Mouse (Mus musculus) stomach, postnatal 0 days (tissue): Measurements from ENCODE around the gene Fchsd2. TPM values are rescaled to one million over a fixed set of nuclear protein-coding genes. Genes with fewer than 3 reads are reported as not detected.

Experiments
- ATAC-seq: fragments of 200-750 bp; cut with Nextera tagmentation; 2 replicates; pipeline ENCODE4 v1.8.0; 2017; ENCODE audit not compliant: low FRiP score, low TSS enrichment
- DNase-seq: peaks from one replicate; pipeline ENCODE4 v3.0.0-alpha.2; 2016; ENCODE audit warnings: low spot score
- H3K27ac ChIP-seq: fragments of 300-500 bp; sonication (generic); replicated peaks from 2 replicates; pipeline ENCODE4 v1.5.1; 2014; ENCODE audit warnings: mild to moderate bottlenecking, control low read depth
- H3K27me3 ChIP-seq: fragments of 300-500 bp; sonication (generic); 2 replicates; pipeline ENCODE4 v1.6.1; 2014; ENCODE audit warnings: low read length; ENCODE audit not compliant: control insufficient read depth, insufficient read depth
- H3K36me3 ChIP-seq: fragments of 300-500 bp; sonication (generic); 2 replicates; pipeline ENCODE4 v1.6.1; 2014; ENCODE audit warnings: low read length, mixed read lengths; ENCODE audit not compliant: control insufficient read depth, insufficient read depth
- H3K4me1 ChIP-seq: fragments of 300-500 bp; sonication (generic); replicated peaks from 2 replicates; pipeline ENCODE4 v1.6.1; 2014; ENCODE audit warnings: antibody characterized with exemption; ENCODE audit not compliant: control insufficient read depth, insufficient read depth
- H3K4me2 ChIP-seq: fragments of 300-500 bp; sonication (generic); replicated peaks from 2 replicates; pipeline ENCODE4 v1.6.1; 2014; ENCODE audit warnings: low read depth, mild to moderate bottlenecking, control low read depth, moderate library complexity
- H3K4me3 ChIP-seq: fragments of 300-500 bp; sonication (generic); 2 replicates; pipeline ENCODE4 v1.5.1; 2014; ENCODE audit warnings: low read depth, low read length, control low read depth
- H3K9ac ChIP-seq: fragments of 300-500 bp; sonication (generic); 2 replicates; pipeline ENCODE4 v1.6.1; 2014; ENCODE audit warnings: mild to moderate bottlenecking, low read length, control low read depth, mixed read lengths
- H3K9me3 ChIP-seq: fragments of 300-500 bp; sonication (generic); 2 replicates; pipeline ENCODE4 v1.6.1; 2016; ENCODE audit warnings: low read length; ENCODE audit not compliant: control insufficient read depth
- CTCF ChIP-seq: IDR thresholded peaks from 2 replicates; pipeline ENCODE4 v1.5.1; 2016; ENCODE audit warnings: antibody characterized with exemption, low read depth, mild to moderate bottlenecking, moderate library complexity
- EP300 ChIP-seq: optimal IDR thresholded peaks from 2 replicates; pipeline ENCODE3; 2016; ENCODE audit warnings: antibody characterized with exemption
- WGBS: fragments of 180-500 bp; shearing (Covaris S2); extraction: QIAGEN DNeasy Blood & Tissue Kit; methylation state at CpG from one replicate; pipeline ENCODE4 v1.1.7; 2014; 5-methylcytosine and 5-hydroxymethylcytosine counted together
- polyA plus RNA-seq: library from polyadenylated mRNA; unstranded; fragments of >200 nt; fragmentation: Nextera tagmentation; extraction: Ambion mirVana; gene quantifications from 2 replicates; pipeline ENCODE4 v1.2.1, GENCODE M21; 2015

The Fchsd2 gene
- polyA plus RNA-seq, 1 experiment from 2014 or later = 6.4 TPM

DNA sequence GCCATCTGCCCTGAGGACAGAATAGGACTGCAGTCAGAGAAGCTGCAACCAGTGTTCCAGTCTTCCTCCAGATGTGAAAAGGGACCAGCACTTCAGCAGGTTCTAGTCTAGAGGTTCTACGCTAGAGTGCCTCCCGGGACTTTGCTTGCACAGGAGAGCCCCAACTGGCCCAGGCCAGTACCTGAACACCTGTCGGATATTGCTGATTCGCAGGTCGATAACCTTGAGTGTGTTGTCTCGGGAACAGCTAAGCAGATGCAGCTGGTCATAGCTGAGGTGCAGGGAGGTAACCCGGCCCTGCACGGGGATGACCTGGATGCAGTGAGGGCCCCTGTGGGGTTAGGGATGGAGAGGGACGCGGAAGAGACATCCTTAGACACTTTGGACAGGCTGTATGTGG is 197.7 kb downstream of the Fchsd2 start:
- no peak overlapping the region for H3K9ac ChIP-seq
- TF ChIP-seq CTCF (no peak), EP300 (no peak)
- ATAC-seq (no peak), DNase-seq (no peak)
- no peak overlapping the region for H3K4me3 ChIP-seq
- H3K27ac ChIP-seq = no peak overlapping the region
- no peak overlapping the region for H3K4me2 ChIP-seq
- no peaks in the 10 kb centered on the region for H3K9me3 ChIP-seq
- H3K36me3 ChIP-seq = no peaks in the 10 kb centered on the region; the same call in 1 of the 2 replicates
- no peaks in the 10 kb centered on the region for H3K27me3 ChIP-seq
- WGBS = 87% methylated on average over 10 of the region's 10 CpGs
- no peaks in the 10 kb centered on the region for H3K4me1 ChIP-seq

DNA sequence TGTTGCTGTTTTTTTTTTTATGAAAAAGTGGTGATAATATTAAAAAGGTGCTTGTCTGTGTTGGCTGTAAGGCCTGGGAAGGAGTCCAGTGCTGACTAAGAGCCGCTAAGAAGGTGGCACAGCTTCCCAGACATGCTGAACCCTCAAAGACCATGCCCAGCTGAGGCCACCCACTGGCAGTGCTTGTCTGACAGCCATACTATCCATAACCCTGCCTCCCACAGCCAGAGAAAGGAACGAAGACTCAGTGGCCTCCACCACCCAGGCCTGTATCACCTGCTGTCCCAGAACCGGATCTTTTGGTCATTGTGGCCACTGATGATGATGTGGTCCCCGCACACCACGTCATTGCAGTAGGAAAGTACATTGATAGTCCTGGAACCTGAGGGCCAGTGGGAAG is 198.5 kb downstream of the Fchsd2 start:
- H3K4me1 ChIP-seq = no peaks in the 10 kb centered on the region
- no peaks in the 10 kb centered on the region for H3K9me3 ChIP-seq
- no peaks in the 10 kb centered on the region; the same call in 1 of the 2 replicates for H3K36me3 ChIP-seq
- ATAC-seq (no peak), DNase-seq (no peak)
- 77% methylated on average over 5 of the region's 5 CpGs for WGBS
- H3K4me2 ChIP-seq = no peak overlapping the region
- no peak overlapping the region for H3K27ac ChIP-seq
- H3K27me3 ChIP-seq = no peaks in the 10 kb centered on the region
- no peak overlapping the region for H3K9ac ChIP-seq
- H3K4me3 ChIP-seq = no peak overlapping the region
- TF ChIP-seq EP300 = no peak
- no peak for TF ChIP-seq CTCF

GRCm38 (mm10) chr7:101291641-101292040 is 199.0 kb downstream of the Fchsd2 start:
- Histone ChIP-seq H3K4me2 (no peak overlapping the region), H3K4me1 (peaks cover 2% of the 10 kb centered on the region; the same call in 1 of the 2 replicates), H3K9ac (no peak overlapping the region), H3K27ac (no peak overlapping the region), H3K4me3 (no peak overlapping the region), H3K27me3 (no peaks in the 10 kb centered on the region), H3K9me3 (no peaks in the 10 kb centered on the region), H3K36me3 (no peaks in the 10 kb centered on the region; the same call in 1 of the 2 replicates)
- ATAC-seq = no peak
- no peak for DNase-seq
- TF ChIP-seq EP300 (no peak), CTCF (no peak)
- 83% methylated on average over 8 of the region's 8 CpGs for WGBS

DNA sequence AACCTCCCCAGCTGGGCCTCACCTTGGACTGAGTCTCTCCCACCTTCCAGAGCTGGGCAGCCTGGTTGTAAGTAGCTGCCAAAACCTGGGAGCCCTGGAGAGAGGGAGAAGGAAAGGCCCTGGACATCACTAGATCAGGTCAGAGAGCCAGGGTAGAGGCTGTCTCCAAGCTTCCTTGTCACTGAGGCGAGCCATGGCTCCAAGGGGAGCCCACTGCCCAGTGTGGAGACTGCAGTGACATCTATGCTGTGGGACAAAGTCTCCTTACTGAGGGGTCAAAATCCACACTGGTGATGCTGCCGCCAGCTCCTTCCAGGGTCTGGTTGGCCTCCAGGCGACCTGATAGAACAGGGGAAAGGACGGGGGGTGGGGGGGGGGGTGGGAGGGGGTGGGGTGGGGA is 199.4 kb downstream of the Fchsd2 start:
- Histone ChIP-seq H3K4me1 (peaks cover 2% of the 10 kb centered on the region; the same call in 1 of the 2 replicates), H3K9ac (no peak overlapping the region), H3K27ac (no peak overlapping the region), H3K27me3 (no peaks in the 10 kb centered on the region), H3K4me2 (no peak overlapping the region), H3K9me3 (no peaks in the 10 kb centered on the region), H3K36me3 (no peaks in the 10 kb centered on the region; the same call in 1 of the 2 replicates), H3K4me3 (no peak overlapping the region)
- DNase-seq (no peak), ATAC-seq (no peak)
- TF ChIP-seq CTCF = no peak
- no peak for TF ChIP-seq EP300
- WGBS = 68% methylated on average over 3 of the region's 4 CpGs

- Histone ChIP-seq H3K27me3 (no peaks in the 10 kb centered on the region), H3K9me3 (no peaks in the 10 kb centered on the region), H3K9ac (no peak overlapping the region), H3K4me3 (no peak overlapping the region), H3K27ac (no peak overlapping the region), H3K4me1 (peaks cover 2% of the 10 kb centered on the region; the same call in 1 of the 2 replicates), H3K36me3 (no peaks in the 10 kb centered on the region; the same call in 1 of the 2 replicates), H3K4me2 (no peak overlapping the region)
- no peak for ATAC-seq
- TF ChIP-seq CTCF (no peak), EP300 (no peak)
- 97% methylated on average over 1 of the region's 1 CpGs for WGBS
- no peak for DNase-seq
These were observed 200.0 kb downstream of the Fchsd2 start for GRCm38 (mm10) chr7:101292696-101293095.

- no peak for DNase-seq
- no peak for ATAC-seq
- Histone ChIP-seq H3K9me3 (no peaks in the 10 kb centered on the region), H3K4me3 (no peak overlapping the region), H3K27me3 (no peaks in the 10 kb centered on the region), H3K27ac (no peak overlapping the region), H3K36me3 (no peaks in the 10 kb centered on the region; the same call in 1 of the 2 replicates), H3K9ac (no peak overlapping the region), H3K4me2 (no peak overlapping the region), H3K4me1 (peaks cover 2% of the 10 kb centered on the region; the same call in 1 of the 2 replicates)
- WGBS = 52% methylated on average over 4 of the region's 4 CpGs
- TF ChIP-seq CTCF (no peak), EP300 (no peak)
These were observed 200.5 kb downstream of the Fchsd2 start for GRCm38 (mm10) chr7:101293138-101293537.
